Mouse (Mus musculus): Measurements from ENCODE around the gene Lmx1a.

DNA sequence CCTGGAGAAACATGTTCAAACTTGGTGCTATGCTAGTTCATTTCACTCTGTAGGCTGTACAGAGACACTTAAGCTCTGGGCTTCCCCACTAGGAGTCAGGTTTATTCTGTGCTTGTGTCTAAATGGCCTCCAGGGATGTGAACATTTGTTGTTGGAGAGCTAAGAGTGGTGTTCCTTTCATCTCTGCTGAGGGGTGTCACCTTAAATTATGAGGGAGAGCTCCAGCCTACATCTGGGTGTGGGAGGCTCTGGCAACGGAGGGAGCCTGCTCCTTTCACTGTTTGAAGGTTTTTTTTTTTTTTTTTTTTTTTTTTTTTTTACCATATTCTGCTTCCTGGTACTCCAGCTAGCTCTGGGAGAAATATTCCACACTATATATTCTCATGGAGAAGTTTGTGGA is 132.1 kb downstream of the Lmx1a start:
- TF ChIP-seq CTCF (IDR thresholded peaks at IDR 0.05; ENCODE audit: borderline replicate concordance, insufficient read depth, low read length) (no peak), POLR2A (IDR thresholded peaks at IDR 0.05; ENCODE audit: low read depth, low read length) (no peak)
